Comparison of ENCODE assay signal across 19 mouse cellular contexts in the genomic region with DNA sequence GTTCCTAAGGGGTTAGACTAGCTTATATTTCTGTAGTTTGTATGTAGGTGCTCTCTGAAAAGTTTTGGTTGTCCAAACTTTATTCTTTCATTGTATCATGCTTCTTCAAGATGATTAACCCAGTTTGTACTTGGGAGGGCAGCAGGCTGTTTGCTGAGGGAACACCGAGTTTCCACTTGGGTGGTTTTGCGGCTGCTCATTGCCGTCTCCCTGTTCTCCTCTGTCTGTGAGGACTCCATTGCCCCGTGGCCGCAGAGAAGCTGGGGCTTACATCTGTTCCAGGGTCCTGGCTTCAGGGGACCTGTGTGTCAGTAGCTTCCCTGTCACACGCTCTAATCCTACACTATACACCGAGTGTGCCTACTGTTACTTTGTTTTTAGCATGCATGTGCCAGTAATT. TPM values are rescaled to one million over a fixed set of nuclear protein-coding genes. Genes with fewer than 3 reads are reported as not detected.
"Had no signal": no experiment of that assay in that cellular context is flagged by ENCODE, and none has a peak within 500 bp of the region (broad histone marks: within the 10 kb centered on the region; RNA-seq: fewer than 3 reads in every experiment).

No protein-coding gene starts in this region.

- ATAC-seq: liver, postnatal 0 days; lung, postnatal 0 days; midbrain, embryonic 16.5 days had no signal

- H3K36me3 ChIP-seq: neural tube, embryonic 15.5 days had no signal

- H3K9me3 ChIP-seq: lung, embryonic 15.5 days; midbrain, embryonic 10.5 days; midbrain, embryonic 12.5 days; neural tube, embryonic 13.5 days; neural tube, embryonic 15.5 days; stomach, embryonic 15.5 days had no signal

- H3K27me3 ChIP-seq: lung, embryonic 15.5 days; midbrain, embryonic 12.5 days; neural tube, embryonic 13.5 days; neural tube, embryonic 15.5 days; stomach, embryonic 15.5 days had no signal

- H3K4me3 ChIP-seq: lung, embryonic 15.5 days; midbrain, embryonic 10.5 days; midbrain, embryonic 12.5 days; myocyte; neural tube, embryonic 13.5 days; neural tube, embryonic 15.5 days; stomach, embryonic 15.5 days had no signal

- H3K9ac ChIP-seq: liver, postnatal 0 days; lung, embryonic 15.5 days; midbrain, embryonic 12.5 days; neural tube, embryonic 13.5 days; neural tube, embryonic 15.5 days; stomach, embryonic 15.5 days had no signal

- DNase-seq: liver, postnatal 0 days; lung, adult 2 months; lung, postnatal 4 days; midbrain, embryonic 14.5 days; retina, postnatal 1 day; right cerebral cortex, adult 18-20 months; thymus, adult 2 months; thymus, postnatal 25 days; thymus, postnatal 4 days had no signal

- H3K27ac ChIP-seq: lung, embryonic 15.5 days; midbrain, embryonic 10.5 days; midbrain, embryonic 12.5 days; neural tube, embryonic 13.5 days; neural tube, embryonic 15.5 days; stomach, embryonic 15.5 days; stomach, postnatal 0 days had no signal

- H3K4me1 ChIP-seq: lung, embryonic 15.5 days; midbrain, embryonic 10.5 days; midbrain, embryonic 12.5 days; neural tube, embryonic 13.5 days; neural tube, embryonic 15.5 days; stomach, embryonic 15.5 days had no signal

- H3K4me2 ChIP-seq: lung, embryonic 15.5 days; midbrain, embryonic 12.5 days; neural tube, embryonic 13.5 days; neural tube, embryonic 15.5 days; stomach, embryonic 15.5 days had no signal

RNA-seq across cellular contexts. Expression of gene Slc9b2, which starts 47.3 kb away (rescaled TPM):
- polyA plus RNA-seq: liver, postnatal 0 days had no signal
